Mouse (Mus musculus): ENCODE measurements around the gene Rsg1.

- no peak for TF ChIP-seq POLR2A (IDR thresholded peaks at IDR 0.05; ENCODE audit: insufficient read depth, low read depth, low read length)
- TF ChIP-seq CTCF (IDR thresholded peaks at IDR 0.05; ENCODE audit: insufficient read depth, low read depth, low read length) = no peak
Measured at GRCm38 (mm10) chr4:141180831-141181230, 32.9 kb upstream of the Rsg1 start.
